Mouse (Mus musculus): Measurements from ENCODE around the gene Vmn2r19. TPM values are rescaled to one million over a fixed set of nuclear protein-coding genes. Genes with fewer than 3 reads are reported as not detected.

Gene Vmn2r19
- total RNA-seq (2012; rRNA removed): not detected in 2 replicates
- not detected for polyA plus RNA-seq (2012; ENCODE audit: insufficient read depth in 1 of 2, insufficient read length in 2 of 2, low read depth in 1 of 2, low replicate concordance in 2 of 2, missing spikeins in 1 of 2)

- TF ChIP-seq SMC3 (IDR thresholded peaks at IDR 0.05; ENCODE audit: low read depth, low read length) (no peak), MXI1 (IDR thresholded peaks at IDR 0.05; ENCODE audit: low read depth, low read length) (no peak), TBP (IDR thresholded peaks at IDR 0.05; ENCODE audit: low read depth, low read length) (no peak), UBTF (IDR thresholded peaks at IDR 0.05; ENCODE audit: borderline replicate concordance, insufficient read depth, low read depth, low read length) (no peak), USF2 (IDR thresholded peaks at IDR 0.05; ENCODE audit: borderline replicate concordance in 1 of 2, insufficient read depth in 1 of 2, low read depth in 1 of 2, low read length in 2 of 2) (no peak), BHLHE40 (IDR thresholded peaks at IDR 0.05; ENCODE audit: borderline replicate concordance, low read depth, low read length) (no peak), JUND (IDR thresholded peaks at IDR 0.05; ENCODE audit: low read depth, low read length) (no peak), NRF1 (IDR thresholded peaks at IDR 0.05; ENCODE audit: insufficient read depth, low read depth, low read length, poor library complexity, severe bottlenecking) (no peak), ZMIZ1 (IDR thresholded peaks at IDR 0.05; ENCODE audit: low read depth, low read length) (no peak), RAD21 (IDR thresholded peaks at IDR 0.05; ENCODE audit: low read depth, low read length) (no peak), ZKSCAN1 (IDR thresholded peaks at IDR 0.05; ENCODE audit: low read depth, low read length) (no peak), E2F4 (IDR thresholded peaks at IDR 0.05; ENCODE audit: borderline replicate concordance, low read depth, low read length) (no peak), GATA1 (IDR thresholded peaks at IDR 0.05; ENCODE audit: low read depth, low read length) (no peak), MEF2A (IDR thresholded peaks at IDR 0.05; ENCODE audit: extremely low read depth, insufficient replicate concordance, low read depth, low read length, poor library complexity, severe bottlenecking) (no peak), CHD1 (IDR thresholded peaks at IDR 0.05; ENCODE audit: low read depth, low read length) (no peak), NELFE (IDR thresholded peaks at IDR 0.05; ENCODE audit: low read depth, low read length) (no peak), RCOR1 (IDR thresholded peaks at IDR 0.05; ENCODE audit: low read depth, low read length) (no peak)
- no peak for DNase-seq (ENCODE audit: low read depth, low spot score)
- Histone ChIP-seq H3K9ac (ENCODE audit: control insufficient read depth, low read depth, low read length, poor library complexity, severe bottlenecking) (no peak within 1 kb of the TSS), H3K9me3 (replicated peaks; ENCODE audit: insufficient read depth, low read length) (no peaks in the 10 kb centered on the region), H3K27me3 (ENCODE audit: control insufficient read depth in 1 of 2, insufficient read depth in 2 of 2, low read length in 2 of 2) (no peaks in the 10 kb centered on the region; a peak in 1 of 4 replicates), H3K27ac (ENCODE audit: control insufficient read depth, low read depth, low read length) (no peak within 1 kb of the TSS), H3K4me1 (ENCODE audit: control insufficient read depth in 1 of 2, insufficient read depth in 2 of 2, low read length in 2 of 2) (no peaks in the 10 kb centered on the region), H3K4me3 (ENCODE audit: control insufficient read depth in 1 of 2, insufficient read depth in 1 of 2, low read depth in 2 of 2, low read length in 2 of 2) (no peak within 1 kb of the TSS), H3K79me2 (ENCODE audit: control insufficient read depth, insufficient read depth, low read length, poor library complexity) (no peaks in the 10 kb centered on the region), H3K36me3 (ENCODE audit: control insufficient read depth in 1 of 2, insufficient read depth in 2 of 2, low read length in 2 of 2) (no peaks in the 10 kb centered on the region)
These were observed at the start of gene Vmn2r19 for GRCm38 (mm10) chr6:123308033-123308432. Vmn2r19 (plus strand) TSS chr6:123308333.

- Histone ChIP-seq H3K4me1 (ENCODE audit: control insufficient read depth in 1 of 2, insufficient read depth in 2 of 2, low read length in 2 of 2) (peaks cover 4 to 10% of the 10 kb centered on the region in 2 experiments), H3K79me2 (ENCODE audit: control insufficient read depth, insufficient read depth, low read length, poor library complexity) (no peaks in the 10 kb centered on the region), H3K9me3 (replicated peaks; ENCODE audit: insufficient read depth, low read length) (no peaks in the 10 kb centered on the region), H3K36me3 (ENCODE audit: control insufficient read depth in 1 of 2, insufficient read depth in 2 of 2, low read length in 2 of 2) (peaks cover 0 to 15% of the 10 kb centered on the region in 2 experiments; a peak in 2 of 4 replicates), H3K9ac (ENCODE audit: control insufficient read depth, low read depth, low read length, poor library complexity, severe bottlenecking) (no peak overlapping the region), H3K4me3 (ENCODE audit: control insufficient read depth in 1 of 2, insufficient read depth in 1 of 2, low read depth in 2 of 2, low read length in 2 of 2) (no peak overlapping the region), H3K27ac (ENCODE audit: control insufficient read depth, low read depth, low read length) (no peak overlapping the region), H3K27me3 (ENCODE audit: control insufficient read depth in 1 of 2, insufficient read depth in 2 of 2, low read length in 2 of 2) (no peaks in the 10 kb centered on the region)
- peak; percentile 68 for DNase-seq (ENCODE audit: low read depth, low spot score)
- no peak for TF ChIP-seq GABPA (IDR thresholded peaks at IDR 0.05; ENCODE audit: low read depth, low read length)
- TF ChIP-seq SMC3 (IDR thresholded peaks at IDR 0.05; ENCODE audit: low read depth, low read length): peak; percentile 74
- TF ChIP-seq USF1 (IDR thresholded peaks at IDR 0.05; ENCODE audit: low read depth, low read length): no peak
- no peak for TF ChIP-seq USF2 (IDR thresholded peaks at IDR 0.05; ENCODE audit: borderline replicate concordance in 1 of 2, insufficient read depth in 1 of 2, low read depth in 1 of 2, low read length in 2 of 2)
- TF ChIP-seq RAD21 (IDR thresholded peaks at IDR 0.05; ENCODE audit: low read depth, low read length): peak; percentile 47
- TF ChIP-seq TAL1 (IDR thresholded peaks at IDR 0.05; ENCODE audit: low read length): no peak
- TF ChIP-seq ZC3H11A (IDR thresholded peaks at IDR 0.05; ENCODE audit: low read depth, low read length): peak; percentile 40
- peak in 2 of 3 experiments; percentile 37 to 65; a peak in 4 of 6 replicates for TF ChIP-seq CTCF (IDR thresholded peaks at IDR 0.05 in 2 of 3, conservative IDR thresholded peaks at IDR 0.05 in 1 of 3; ENCODE audit: control insufficient read depth in 1 of 3, insufficient read depth in 1 of 3, low read depth in 2 of 3, low read length in 3 of 3, poor library complexity in 1 of 3, severe bottlenecking in 1 of 3)
These were observed 49.2 kb upstream of the Vmn2r19 start for GRCm38 (mm10) chr6:123258946-123259345.
